Mouse (Mus musculus) mesoderm, embryonic 11.5 days (tissue): ENCODE data around the gene Tmem39a.

Experiments
- DNase-seq: peaks from one replicate; pipeline ENCODE4 v3.0.0-alpha.2; 2012; ENCODE audit warnings: low read depth, low spot score

The Tmem39a gene

DNA sequence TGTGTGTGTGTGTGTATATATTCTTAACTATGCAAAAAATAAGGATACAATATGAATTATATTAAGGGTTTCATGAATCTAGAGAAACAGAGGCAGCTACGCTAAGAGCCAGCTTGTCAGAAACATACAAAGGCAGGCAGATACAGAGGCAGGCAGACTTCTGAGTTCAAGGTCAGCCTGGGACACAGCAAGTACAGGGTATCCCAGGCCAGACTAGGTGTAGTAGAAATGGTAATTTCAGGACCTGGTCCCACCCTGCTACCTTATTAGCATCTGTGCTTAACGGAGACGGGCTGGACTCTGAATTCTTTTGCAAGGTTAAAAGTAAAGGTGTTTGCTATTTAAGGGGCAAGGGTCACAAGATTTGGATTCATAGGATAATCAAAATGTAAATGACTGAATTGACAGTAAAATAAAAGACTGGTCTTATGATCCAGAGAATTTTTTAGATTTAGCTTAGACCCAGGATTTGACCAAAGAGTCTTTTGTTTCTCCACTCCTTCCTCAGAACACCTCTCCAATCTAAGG is at the start of gene Tmem39a:
Gene Tmem39a (plus strand): TSS at position 478 of the 528 bp plus-strand sequence.
- no peak for DNase-seq

DNA sequence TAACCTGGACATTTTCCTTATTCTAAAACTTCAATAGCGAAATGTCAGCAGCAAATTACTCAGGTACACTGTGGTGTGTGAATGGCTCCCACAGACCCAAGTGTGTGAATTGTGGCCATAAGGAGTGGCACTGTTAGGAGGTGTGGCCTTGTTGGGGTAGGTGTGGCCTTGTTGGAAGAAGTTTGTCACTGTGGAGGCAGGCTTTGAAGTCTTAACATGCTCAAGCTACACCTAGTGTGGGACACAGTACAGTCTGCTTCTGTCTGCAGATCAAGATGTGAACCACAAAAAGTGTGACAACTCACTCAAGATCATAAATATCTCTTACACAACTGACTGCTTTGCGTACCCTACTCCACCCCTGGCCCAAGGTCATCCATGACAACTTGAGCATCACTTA is 47.7 kb upstream of the Tmem39a start:
- no peak for DNase-seq

DNA sequence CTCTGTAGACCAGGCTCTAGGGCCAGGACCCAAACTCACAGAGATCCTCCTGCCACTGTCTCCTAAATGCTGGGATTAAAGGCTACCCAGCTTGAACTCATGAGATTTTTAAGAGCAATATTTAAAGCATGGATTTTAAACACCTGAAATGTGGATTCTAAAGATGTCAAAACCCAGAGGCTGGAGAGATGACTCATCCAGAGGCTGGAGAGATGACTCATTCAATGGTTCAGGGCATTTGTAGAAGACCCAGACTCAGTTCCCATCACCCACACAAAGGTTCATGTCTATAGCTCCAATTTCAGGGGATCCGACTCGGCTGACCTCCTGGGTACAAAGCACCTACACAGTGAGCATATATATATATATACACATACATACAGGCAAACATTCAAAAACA is 39.4 kb upstream of the Tmem39a start:
- DNase-seq, result no peak

DNA sequence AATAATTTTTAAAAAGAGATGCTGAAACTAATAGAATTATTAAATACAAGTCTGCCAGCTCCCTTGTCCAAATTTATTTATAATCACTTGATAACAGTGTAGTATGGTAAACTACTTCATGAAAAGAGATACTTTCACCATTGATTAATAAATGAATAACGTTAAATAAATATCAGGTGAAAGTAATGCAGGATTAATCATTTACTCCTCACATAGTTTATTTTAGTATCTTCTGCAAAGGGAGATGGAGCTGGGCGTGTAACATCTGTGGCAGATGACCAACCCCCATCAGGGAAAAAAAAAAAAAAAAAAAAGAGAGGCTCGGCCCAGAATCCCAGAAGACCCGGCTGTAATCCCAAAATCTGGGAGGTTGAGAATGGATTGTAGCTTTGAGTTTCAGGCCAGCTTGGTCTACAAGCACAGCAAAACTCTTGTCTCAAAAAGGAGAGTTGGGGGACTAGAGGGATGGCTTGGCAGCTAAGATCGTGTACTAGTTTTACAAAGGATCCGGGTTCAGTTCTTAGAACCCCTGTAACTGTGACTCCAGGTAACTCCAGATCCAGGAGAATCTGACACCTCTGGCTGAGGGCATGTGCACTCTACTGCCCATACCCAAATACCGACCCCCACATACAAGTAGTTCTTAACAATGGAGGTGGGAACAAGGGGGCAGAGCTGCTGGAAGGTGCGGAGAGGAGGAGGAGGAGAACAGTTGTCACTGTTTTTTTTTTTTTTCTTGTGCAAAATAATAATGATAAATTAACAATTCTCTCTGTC is 37.1 kb upstream of the Tmem39a start:
- peak; percentile 19 for DNase-seq

DNA sequence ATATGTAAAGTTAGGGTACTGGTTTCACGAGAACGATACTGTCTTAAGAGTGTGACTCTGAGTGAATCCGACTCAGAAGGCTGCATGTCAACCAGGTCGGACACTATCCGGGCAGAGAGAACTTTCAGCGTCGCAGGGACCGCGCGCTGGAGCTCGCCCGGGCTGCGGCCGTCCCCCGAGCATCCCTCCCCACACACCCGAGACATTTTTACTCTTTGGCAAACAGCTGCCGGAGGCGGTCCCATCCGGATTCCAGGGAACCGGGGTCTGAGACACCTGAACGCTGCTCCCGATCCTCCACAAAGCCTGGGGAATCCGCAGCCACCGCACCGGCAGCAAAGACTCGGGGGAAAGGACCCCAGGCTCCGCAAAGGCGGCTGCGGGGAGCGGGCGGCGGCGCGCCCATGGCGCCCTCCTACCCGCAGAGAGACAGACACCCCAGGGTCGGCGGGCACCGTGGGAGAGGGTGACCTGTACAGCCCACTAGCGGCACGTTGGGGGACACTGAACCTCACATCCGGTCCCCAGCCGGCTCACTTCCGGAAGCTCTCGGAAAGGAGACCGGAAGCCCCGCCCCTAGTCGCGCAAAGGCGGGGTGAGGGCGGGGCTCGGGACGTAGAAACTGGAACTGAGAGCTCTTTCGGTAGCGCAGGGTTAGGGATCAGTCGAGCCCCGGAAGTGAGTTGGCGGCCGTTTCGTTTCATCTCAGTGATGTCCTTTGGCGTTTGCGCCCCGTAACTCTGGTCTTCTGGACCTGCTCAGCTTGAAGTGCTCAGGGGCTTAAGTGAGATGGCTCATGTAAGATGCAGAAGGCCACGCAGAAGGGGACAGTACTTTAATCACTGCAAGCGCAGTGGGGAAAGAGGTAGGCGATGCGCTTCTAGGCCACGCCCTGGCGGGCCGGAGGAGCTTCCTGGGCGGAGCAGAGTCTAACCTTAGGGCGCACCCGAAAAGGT is 36.1 kb upstream of the Tmem39a start, which contains the start of gene Timmdc1:
Gene Timmdc1 (minus strand): TSS at position 535 of the 956 bp plus-strand sequence.
- DNase-seq, result peak; percentile 97

DNA sequence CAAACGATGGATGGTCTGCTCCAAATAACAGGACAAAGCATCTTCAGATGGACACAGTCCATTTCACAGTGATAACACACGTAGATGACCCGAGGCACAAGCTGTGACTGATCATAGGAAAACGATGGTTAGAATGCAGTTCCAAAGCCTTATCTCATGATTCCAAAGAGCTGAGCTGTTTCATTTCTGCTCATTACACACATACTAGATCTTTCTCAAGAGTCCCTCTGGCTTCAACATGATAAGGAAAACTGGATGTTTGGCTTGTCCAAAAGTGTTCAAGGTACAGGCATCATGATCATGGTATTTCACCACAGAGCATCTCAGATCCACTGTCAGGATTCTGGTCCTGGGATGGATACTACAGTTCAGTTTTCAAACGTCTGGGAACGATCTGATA is 32.2 kb upstream of the Tmem39a start:
- DNase-seq, result no peak

GRCm38 (mm10) chr16:38536544-38537146 is 21.9 kb upstream of the Tmem39a start:
- DNase-seq, result peak; percentile 60

DNA sequence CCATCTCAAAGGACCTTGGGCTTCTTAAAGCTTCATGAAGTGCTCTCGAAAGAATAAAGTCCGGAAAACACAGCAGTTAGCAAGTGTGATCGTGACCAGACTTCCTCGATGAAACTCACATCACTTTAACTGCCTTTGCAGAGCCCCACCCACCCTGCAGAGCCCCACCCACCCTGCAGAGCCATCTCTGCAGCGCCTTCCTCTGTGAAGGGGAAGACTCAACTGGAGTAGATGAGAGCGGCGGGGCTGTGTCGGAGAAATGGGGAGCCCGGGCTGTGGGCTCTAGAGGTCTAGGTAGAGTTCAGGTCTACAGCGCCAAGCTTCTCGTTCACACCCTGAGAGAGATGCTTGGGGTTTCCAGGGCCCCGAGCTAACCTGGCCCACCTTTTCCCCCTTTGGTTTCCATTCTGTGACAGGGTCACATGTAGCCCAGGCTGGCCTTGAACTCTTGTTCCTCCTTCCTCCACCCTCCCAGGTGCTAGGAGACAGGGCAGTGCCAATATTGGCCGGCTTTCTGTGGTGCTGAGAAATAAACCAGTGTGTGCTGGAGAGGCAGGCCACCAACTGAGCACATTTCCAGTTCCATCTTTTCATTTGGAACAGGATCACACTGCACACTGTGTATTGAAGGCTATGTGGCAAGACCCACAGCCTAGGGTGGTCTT is 19.6 kb upstream of the Tmem39a start:
- no peak for DNase-seq

- DNase-seq, result no peak
Observed at GRCm38 (mm10) chr16:38548000-38548399, 10.5 kb upstream of the Tmem39a start.

GRCm38 (mm10) chr16:38549479-38550396 is 8.8 kb upstream of the Tmem39a start, which contains the start of gene Poglut1:
TSS of gene Poglut1 (minus strand) at chr16:38550258.
- DNase-seq, result peak; percentile 79

GRCm38 (mm10) chr16:38555988-38556387 is 2.5 kb upstream of the Tmem39a start:
- no peak for DNase-seq

- DNase-seq, result peak; percentile 97
Observed at GRCm38 (mm10) chr16:38562131-38562967, 3.9 kb downstream of the Tmem39a start.

DNA sequence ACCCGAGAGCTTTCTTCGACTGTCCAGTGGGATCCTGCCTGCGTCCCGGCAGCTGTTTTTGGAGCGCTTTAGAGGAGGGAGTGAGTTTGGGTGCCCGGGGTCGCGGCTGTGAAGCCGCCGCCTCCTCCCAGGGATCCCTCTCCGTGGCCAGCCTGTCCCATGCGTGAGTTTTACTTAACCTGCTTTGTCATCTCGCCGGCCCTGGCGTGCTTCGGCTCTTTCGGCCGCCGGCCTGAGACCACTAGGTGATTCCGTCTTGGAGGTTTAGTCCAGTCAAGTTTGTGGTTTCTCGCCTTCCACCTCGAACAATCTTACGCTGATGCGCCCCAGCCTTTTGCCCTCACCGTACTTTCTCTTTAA is 4.5 kb downstream of the Tmem39a start:
- DNase-seq, result no peak

GRCm38 (mm10) chr16:38563516-38563915 is 5.0 kb downstream of the Tmem39a start:
- DNase-seq, result no peak

DNA sequence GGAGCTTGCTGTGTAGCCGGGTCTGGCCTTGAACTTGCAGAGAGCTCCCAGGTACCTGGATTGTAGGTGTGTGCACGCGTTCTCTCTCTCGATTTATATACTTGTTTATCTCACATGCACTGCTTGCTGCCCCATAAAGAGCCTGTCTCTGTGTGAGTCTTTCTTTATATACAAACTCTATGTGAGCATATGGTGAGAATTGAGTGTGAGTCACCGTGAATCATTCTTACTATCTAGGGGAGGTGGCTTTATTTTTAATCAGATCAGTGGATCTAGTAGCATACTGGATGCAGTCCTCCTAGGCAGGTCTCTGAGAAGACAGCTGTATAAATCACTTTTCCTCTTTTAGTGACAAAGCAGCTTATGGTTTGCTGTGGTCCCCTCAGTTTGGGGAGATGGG is 9.7 kb downstream of the Tmem39a start:
- no peak for DNase-seq

DNA sequence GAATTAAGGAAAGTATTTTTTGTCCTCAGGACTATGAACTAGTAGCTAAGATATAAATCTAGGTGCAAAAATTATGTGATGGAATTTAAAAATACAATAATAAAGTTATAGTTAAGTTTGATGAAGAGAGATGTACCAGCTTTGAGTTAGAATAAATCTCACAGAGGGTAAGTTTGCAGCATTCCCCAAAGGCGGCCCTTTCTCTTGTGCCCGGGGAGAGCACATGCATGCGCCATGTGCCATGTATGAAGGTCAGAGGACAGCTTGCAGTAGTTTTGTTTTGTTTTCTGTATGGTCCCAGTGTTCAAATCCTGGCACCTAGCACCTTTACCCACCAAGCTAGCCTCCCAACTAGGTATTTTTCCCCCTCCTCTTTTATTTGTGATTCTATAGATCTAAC is 13.0 kb downstream of the Tmem39a start:
- DNase-seq, result no peak

GRCm38 (mm10) chr16:38584761-38585160 is 26.3 kb downstream of the Tmem39a start:
- DNase-seq, result no peak

DNA sequence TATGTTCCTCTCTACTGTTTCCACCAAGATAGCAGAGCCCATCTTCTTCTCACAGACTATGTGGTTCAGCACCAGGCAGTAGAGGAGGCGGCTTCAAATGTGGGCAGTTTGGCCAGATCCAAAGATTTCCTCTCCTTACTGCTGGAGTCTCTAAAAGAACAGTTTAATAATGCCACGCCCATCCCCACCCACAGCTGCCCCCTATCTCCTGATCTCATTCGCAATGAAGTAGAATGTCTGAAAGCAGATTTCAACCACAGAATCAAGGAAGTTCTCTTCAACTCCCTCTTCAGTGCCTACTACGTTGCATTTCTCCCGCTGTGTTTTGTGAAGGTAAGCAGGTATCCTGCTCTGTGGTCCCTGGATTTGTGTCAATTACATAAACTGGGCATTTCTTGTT is 26.7 kb downstream of the Tmem39a start:
- no peak for DNase-seq

GRCm38 (mm10) chr16:38587163-38587562 is 28.7 kb downstream of the Tmem39a start:
- no peak for DNase-seq
